ENCODE assay signal across 8 mouse cellular contexts in genomic region chr13:41605099-41606010, GRCm38 (mm10). TPM values are rescaled to one million over a fixed set of nuclear protein-coding genes. Genes with fewer than 3 reads are reported as not detected.
DNase-seq lines count a peak whose midpoint lies in the region; ATAC-seq lines count a peak whose summit lies in the region.

Gene Tmem170b (plus strand): TSS chr13:41605907.

- ATAC-seq in hindbrain, embryonic 12.5 days (ENCODE audit: low FRiP score) = peak; percentile 96

- peak within 1 kb of the TSS; percentile 93 for H3K27ac ChIP-seq in hindbrain, embryonic 12.5 days

- peak within 1 kb of the TSS; percentile 68 for H3K4me2 ChIP-seq in hindbrain, embryonic 12.5 days (replicated peaks)

- peaks cover 21% of the 10 kb centered on the region for H3K4me1 ChIP-seq in hindbrain, embryonic 12.5 days

- H3K27me3 ChIP-seq in hindbrain, embryonic 12.5 days = no peaks in the 10 kb centered on the region

- H3K9ac ChIP-seq in hindbrain, embryonic 12.5 days = peak within 1 kb of the TSS; percentile 95

- peak; percentile 98 for DNase-seq in NIH3T3 (ENCODE audit: low read depth)
- DNase-seq in cerebellum, postnatal 10 days = peak; percentile 97 to 99
- peak; percentile 96 to 98 for DNase-seq in frontal cortex, postnatal 10 days (ENCODE audit: low spot score in 2 of 2)
- DNase-seq in layer of hippocampus, postnatal 14 days (ENCODE audit: low spot score in 2 of 2) = peak; percentile 94 to 98
- DNase-seq in lung, postnatal 14 days = peak; percentile 96
- peak; percentile 94 for DNase-seq in retina, adult 2 months (ENCODE audit: low read depth, low spot score)
- peak; percentile 97 to 99 for DNase-seq in thymus, postnatal 36 days

- no peaks in the 10 kb centered on the region for H3K36me3 ChIP-seq in hindbrain, embryonic 12.5 days

- no peaks in the 10 kb centered on the region for H3K9me3 ChIP-seq in hindbrain, embryonic 12.5 days (replicated peaks)

- H3K4me3 ChIP-seq in hindbrain, embryonic 12.5 days = peak within 1 kb of the TSS; percentile 78

- WGBS in hindbrain, embryonic 12.5 days = under 1% methylated on average over 76 of the region's 87 CpGs

RNA-seq across cellular contexts. Expression of gene Tmem170b, which starts in this region (rescaled TPM):
- polyA plus RNA-seq in hindbrain, embryonic 12.5 days (2016; fragmentation: Nextera tagmentation; extraction: Ambion mirVana) = 26.1 and 26.2 TPM in 2 replicates
- total RNA-seq in layer of hippocampus, postnatal 14 days (2021) = 10 to 100 TPM; 84.1 to 88.0 TPM

Comparison
In these comparisons a context has a peak if more than half of its experiments do, and no peak if none do; other contexts are left out.
1. Peak in every context shown above with its lines: DNase-seq, ATAC-seq, H3K4me3 ChIP-seq and H3K27ac ChIP-seq.